Mouse (Mus musculus): Measurements from ENCODE around the gene Rnase13. TPM values are rescaled to one million over a fixed set of nuclear protein-coding genes. Genes with fewer than 3 reads are reported as not detected.

Rnase13 gene
- total RNA-seq, 4 experiments from 2014 or later = not detected

- DNase-seq = peak; percentile 83
Observed at GRCm38 (mm10) chr14:51913062-51913959, 9.3 kb downstream of the Rnase13 start.

GRCm38 (mm10) chr14:51912391-51913061 is 10.0 kb downstream of the Rnase13 start:
- peak; percentile 44 for DNase-seq

- DNase-seq = no peak
Observed at GRCm38 (mm10) chr14:51911301-51911700, 11.3 kb downstream of the Rnase13 start.

DNA sequence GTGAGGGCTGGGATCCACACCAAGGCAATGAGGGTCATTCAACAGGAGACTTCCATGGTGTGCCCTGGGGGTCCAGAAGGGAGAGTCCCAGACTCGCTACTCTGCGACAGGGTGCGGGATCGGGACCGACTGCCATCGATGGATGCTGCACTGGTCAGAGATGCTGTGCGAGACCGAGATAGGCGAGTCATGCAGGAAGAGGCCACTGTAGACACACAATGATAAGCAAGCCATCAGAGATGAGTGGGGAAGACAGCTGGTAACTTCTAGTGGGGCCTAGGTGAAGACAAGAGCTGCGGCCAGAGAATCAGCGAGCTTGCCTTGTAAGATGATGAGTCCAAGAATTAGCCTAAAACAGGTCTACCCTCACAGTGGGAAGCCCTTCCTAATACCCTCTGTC is 16.5 kb downstream of the Rnase13 start:
- no peak for DNase-seq

- DNase-seq = no peak
Observed at GRCm38 (mm10) chr14:51904706-51905105, 17.9 kb downstream of the Rnase13 start.

- DNase-seq = no peak
Observed at GRCm38 (mm10) chr14:51903782-51904181, 18.8 kb downstream of the Rnase13 start.

DNA sequence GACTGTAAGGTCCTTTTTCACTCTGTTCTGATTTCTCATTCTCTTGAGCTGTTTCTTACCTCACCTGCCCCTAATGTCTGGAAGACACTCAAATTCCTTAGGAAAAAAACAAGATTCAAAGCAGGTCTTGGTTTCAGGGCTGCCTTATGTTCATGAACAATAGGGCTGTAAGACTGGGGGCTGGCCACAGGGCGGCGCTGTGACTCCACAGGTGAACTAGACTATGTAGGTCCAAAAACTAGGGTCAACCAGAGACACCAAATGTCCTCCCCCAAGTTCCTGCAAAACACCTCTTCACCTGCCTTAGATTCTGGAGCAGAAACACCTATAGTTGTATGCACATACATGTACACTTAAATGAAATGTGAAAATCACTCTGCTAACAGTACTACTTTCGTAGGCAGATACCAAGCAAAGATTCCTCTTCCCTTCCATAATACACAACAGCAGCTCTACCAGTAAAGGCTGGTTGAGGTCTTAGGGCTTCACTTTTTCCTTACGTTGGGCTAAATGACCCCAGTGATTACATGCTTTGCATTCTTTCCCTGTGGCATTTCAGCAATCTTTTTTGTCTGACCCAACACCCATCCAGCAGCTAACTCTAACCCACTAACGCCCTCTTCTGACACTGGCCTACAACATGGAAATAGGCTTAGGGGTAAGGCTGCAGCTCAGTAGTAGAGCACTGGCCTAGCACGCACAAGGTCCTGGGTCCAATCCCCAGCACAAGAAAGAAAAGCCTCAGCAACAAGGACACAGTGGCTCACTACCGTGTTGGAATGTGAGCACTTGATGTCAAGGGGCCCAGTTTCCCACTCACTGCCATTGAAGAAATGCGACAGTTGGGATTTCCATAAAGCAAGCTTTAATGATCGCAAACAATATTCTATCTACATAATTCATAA is 19.5 kb downstream of the Rnase13 start:
- DNase-seq = peak; percentile 49

- DNase-seq = no peak
Observed at GRCm38 (mm10) chr14:51899351-51899750, 23.2 kb downstream of the Rnase13 start.

DNA sequence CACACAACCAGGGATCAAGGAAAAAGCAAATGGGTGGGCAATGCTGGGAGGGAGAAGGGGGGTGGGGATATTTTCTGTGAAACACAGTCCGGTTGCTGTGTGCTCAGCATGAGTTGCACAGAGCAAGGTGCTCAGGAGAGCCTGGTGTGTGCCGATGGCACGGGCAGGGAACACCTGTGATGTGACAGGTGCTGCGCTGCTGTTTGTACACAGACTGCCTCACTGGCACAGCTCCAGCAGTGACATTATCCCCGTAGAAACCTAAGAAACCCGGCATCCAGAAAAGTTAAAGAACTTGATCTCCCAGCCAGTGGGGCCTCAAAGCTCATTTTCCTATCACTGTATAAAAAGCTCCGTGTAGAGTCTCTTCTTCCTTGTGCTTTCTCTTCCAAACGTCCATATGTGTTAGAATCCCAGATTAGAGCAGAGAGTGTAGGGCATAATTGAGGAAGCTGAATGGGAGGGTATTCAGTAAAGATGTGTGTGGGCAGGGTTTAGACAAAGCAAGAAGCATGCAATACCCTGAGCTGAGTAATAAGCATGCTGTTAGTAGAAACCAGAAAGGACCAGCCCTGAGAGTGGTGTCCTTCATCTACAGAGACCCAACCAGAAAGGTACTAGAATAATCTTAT is 25.9 kb downstream of the Rnase13 start:
- no peak for DNase-seq

- no peak for DNase-seq
Observed at GRCm38 (mm10) chr14:51896019-51896418, 26.6 kb downstream of the Rnase13 start.

DNA sequence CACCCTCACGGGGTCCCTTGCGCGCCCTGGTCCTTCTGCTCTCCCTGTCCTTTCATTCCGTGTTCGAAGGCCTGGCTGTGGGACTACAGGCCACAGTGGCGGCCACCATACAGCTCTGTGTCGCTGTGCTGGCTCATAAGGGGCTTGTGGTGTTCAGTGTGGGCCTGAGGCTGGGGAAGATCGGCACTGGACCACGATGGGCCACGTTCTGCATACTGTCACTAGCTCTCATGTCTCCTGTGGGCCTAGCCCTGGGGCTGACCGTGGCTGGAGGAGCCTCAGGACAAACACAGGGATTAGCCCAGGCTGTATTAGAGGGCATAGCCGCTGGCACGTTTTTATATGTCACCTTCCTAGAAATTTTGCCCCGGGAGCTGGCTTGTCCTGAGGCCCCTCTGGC is 27.5 kb downstream of the Rnase13 start:
- DNase-seq = no peak

- no peak for DNase-seq
Observed at GRCm38 (mm10) chr14:51893809-51894208, 28.8 kb downstream of the Rnase13 start.

GRCm38 (mm10) chr14:51893094-51893794 is 29.3 kb downstream of the Rnase13 start:
- no peak for DNase-seq

DNA sequence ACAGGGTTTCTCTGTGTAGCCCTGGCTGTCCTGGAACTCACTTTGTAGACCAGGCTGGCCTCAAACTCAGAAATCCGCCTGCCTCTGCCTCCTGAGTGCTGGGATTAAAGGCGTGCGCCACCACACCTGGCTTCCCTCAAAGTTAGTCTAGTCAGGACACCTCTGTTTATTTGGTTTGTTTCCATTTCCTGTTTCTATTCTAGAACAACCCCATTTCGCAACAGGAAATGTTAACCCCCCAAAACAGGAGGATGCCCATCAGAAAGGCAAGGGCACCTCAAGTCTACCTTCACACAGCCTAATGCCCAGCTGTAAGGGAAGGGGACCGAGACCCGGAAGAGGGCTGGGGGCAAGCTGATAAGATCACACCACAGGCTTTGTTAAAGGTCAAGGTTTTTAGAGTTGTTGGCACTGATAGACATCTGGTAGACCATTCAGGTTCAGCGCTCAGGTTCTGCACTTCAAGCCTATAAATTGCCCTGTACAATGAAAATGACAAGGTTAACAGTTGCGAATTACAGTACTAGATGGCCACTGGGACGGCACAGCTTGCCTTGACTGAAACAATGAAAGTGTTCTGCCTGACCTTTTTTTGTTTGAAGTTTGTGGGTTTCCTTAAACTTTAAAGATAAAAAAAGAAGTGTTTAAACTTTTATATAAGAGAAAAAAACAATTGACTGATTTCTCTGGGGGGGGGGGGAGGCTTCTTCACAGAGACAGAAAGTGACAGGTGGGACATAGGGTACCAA is 30.2 kb downstream of the Rnase13 start, which contains the start of gene Slc39a2:
Slc39a2 (plus strand) TSS at position 699 of the 749 bp plus-strand sequence.
- DNase-seq = no peak

GRCm38 (mm10) chr14:51889833-51890232 is 32.7 kb downstream of the Rnase13 start:
- no peak for DNase-seq

GRCm38 (mm10) chr14:51886051-51886450 is 36.5 kb downstream of the Rnase13 start:
- DNase-seq = no peak

- DNase-seq = peak; percentile 94
Observed at GRCm38 (mm10) chr14:51884598-51885331, 37.8 kb downstream of the Rnase13 start, which contains the start of gene Mettl17. TSS of gene Mettl17 (plus strand) at chr14:51884842.

- no peak for DNase-seq
Observed at GRCm38 (mm10) chr14:51884031-51884544, 38.5 kb downstream of the Rnase13 start.

DNA sequence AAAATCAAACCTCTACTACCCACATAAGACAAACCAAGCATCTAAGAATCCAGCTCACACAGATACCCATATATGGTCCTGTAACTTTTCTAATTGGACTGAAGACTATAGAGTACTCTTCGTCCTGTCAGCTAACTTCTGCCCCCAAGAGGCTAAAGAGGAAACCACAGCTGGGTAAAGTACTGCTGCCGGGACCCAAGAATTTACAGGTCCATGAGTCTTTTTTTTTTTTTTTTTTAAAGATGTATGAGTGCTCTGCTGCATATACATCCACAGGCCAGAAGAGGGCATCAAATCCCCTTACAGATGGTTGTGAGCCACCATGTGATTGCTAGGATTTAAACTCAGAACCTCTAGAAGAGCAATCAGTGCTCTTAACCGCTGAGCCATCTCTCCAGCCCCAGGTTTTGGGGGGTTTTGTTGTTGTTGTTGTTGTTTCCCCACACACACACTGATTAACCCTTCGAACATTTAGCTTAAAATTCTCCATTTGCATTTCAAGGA is 39.0 kb downstream of the Rnase13 start:
- peak; percentile 77 for DNase-seq
